Mouse (Mus musculus) megakaryocyte, embryonic 14.5 days (primary cell): ENCODE data around the gene Nicn1.
"Not testable (repeated sequence)": the region's sequence is repeated elsewhere in the genome, so short reads cannot be mapped to it uniquely, and the experiment has no call there.

ENCODE experiments used
- FLI1 ChIP-seq: IDR thresholded peaks from 2 replicates; pipeline ENCODE4 v1.6.1; 2012; ENCODE audit warnings: low read length, inconsistent platforms, mixed read lengths
- GATA1 ChIP-seq: IDR thresholded peaks from 3 replicates; pipeline ENCODE4 v1.6.1; 2012; ENCODE audit warnings: mixed read lengths, low read length, inconsistent platforms, borderline replicate concordance

DNA sequence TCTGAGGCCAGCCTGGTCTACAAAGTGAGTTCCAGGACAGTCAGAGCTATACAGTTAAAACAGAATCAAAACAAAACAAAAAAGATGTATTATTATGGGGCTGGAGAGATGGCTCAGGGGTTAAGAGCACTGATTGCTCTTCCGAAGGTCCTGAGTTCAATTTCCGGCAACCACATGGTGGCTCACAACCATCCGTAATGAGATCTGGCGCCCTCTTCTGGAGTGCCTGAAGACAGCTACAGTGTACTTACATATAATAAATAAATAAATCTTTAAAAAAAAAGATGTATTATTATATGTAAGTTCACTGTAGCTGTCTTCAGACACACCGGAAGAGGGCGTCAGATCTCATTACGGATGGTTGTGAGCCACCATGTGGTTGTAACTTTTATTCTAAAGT is 31.8 kb downstream of the Nicn1 start:
- TF ChIP-seq GATA1, FLI1: not testable (repeated sequence)
